8 mouse cellular contexts compared by ENCODE assay signal in genomic region chr8:46738601-46739000, GRCm38 (mm10). TPM values are rescaled to one million over a fixed set of nuclear protein-coding genes. Genes with fewer than 3 reads are reported as not detected.
DNase-seq lines count a peak whose midpoint lies in the region; ATAC-seq and TF ChIP-seq lines count a peak whose summit lies in the region.

No protein-coding gene starts in this region.

- H3K4me1 ChIP-seq in forebrain, postnatal 0 days (ENCODE audit: insufficient read depth): no peaks in the 10 kb centered on the region; the same call in 1 of the 2 replicates
- H3K4me1 ChIP-seq in liver, embryonic 16.5 days (ENCODE audit: control insufficient read depth, low read depth, low read length): peaks cover 30% of the 10 kb centered on the region

- TF ChIP-seq CTCF in gastrocnemius, adult 2 months (IDR thresholded peaks at IDR 0.05): no peak
- TF ChIP-seq CTCF in forebrain, postnatal 0 days (IDR thresholded peaks at IDR 0.05; ENCODE audit: low read depth): no peak

- peak overlapping the region; percentile 79 for H3K4me2 ChIP-seq in forebrain, postnatal 0 days (ENCODE audit: low read depth)
- peak overlapping the region; percentile 88 for H3K4me2 ChIP-seq in liver, embryonic 16.5 days (ENCODE audit: low read depth, low read length)

- H3K9me3 ChIP-seq in forebrain, postnatal 0 days (ENCODE audit: low read length): no peaks in the 10 kb centered on the region
- H3K9me3 ChIP-seq in liver, embryonic 16.5 days (replicated peaks; ENCODE audit: control insufficient read depth, low read length): peaks cover 4% of the 10 kb centered on the region

- H3K36me3 ChIP-seq in forebrain, postnatal 0 days (ENCODE audit: insufficient read depth): no peaks in the 10 kb centered on the region
- H3K36me3 ChIP-seq in liver, embryonic 16.5 days (ENCODE audit: control insufficient read depth, insufficient read depth): no peaks in the 10 kb centered on the region

- intact Hi-C loops in gastrocnemius, adult 2 months (cut with DNase I): loop anchor here (5.0 kb wide), 1 partner anchor 199 kb away; no protein-coding TSS in a partner anchor

- H3K9ac ChIP-seq in forebrain, postnatal 0 days: no peak overlapping the region
- H3K9ac ChIP-seq in liver, embryonic 16.5 days (ENCODE audit: low read depth, low read length): peak overlapping the region; percentile 95

- no peak for ATAC-seq in forebrain, postnatal 0 days
- no peak for ATAC-seq in liver, embryonic 16.5 days (ENCODE audit: low read depth)
- no peak for ATAC-seq in activated CD4-positive, CD25-positive, alpha-beta regulatory T cell, adult 4 months

- WGBS in forebrain, postnatal 0 days: 38% methylated on average over 5 of the region's 5 CpGs
- 19% methylated on average over 5 of the region's 5 CpGs for WGBS in liver, embryonic 16.5 days (ENCODE audit: insufficient replicate concordance)

- no peaks in the 10 kb centered on the region for H3K27me3 ChIP-seq in forebrain, postnatal 0 days (ENCODE audit: insufficient read depth, low read length)
- H3K27me3 ChIP-seq in liver, embryonic 16.5 days (ENCODE audit: control insufficient read depth, insufficient read depth, low read depth, low read length): no peaks in the 10 kb centered on the region

- no peak for DNase-seq in gastrocnemius, adult 2 months
- no peak for DNase-seq in gastrocnemius, postnatal 4 days (ENCODE audit: low spot score in 2 of 2)
- peak; percentile 21 for DNase-seq in CD4-positive helper T cell, adult 2 months (ENCODE audit: low read depth, low spot score)
- no peak for DNase-seq in forebrain, postnatal 0 days
- DNase-seq in urinary bladder, adult 2 months (ENCODE audit: low spot score): no peak
- no peak for DNase-seq in adrenal gland, postnatal 36 days

- H3K4me3 ChIP-seq in gastrocnemius, adult 2 months: peak overlapping the region; percentile 96
- H3K4me3 ChIP-seq in forebrain, postnatal 0 days (ENCODE audit: low read depth, low read length): peak overlapping the region; percentile 87
- H3K4me3 ChIP-seq in liver, embryonic 16.5 days (ENCODE audit: low read depth, low read length): peak overlapping the region; percentile 96

- H3K27ac ChIP-seq in gastrocnemius, adult 2 months: peak overlapping the region; percentile 98
- no peak overlapping the region for H3K27ac ChIP-seq in forebrain, postnatal 0 days (ENCODE audit: low read depth, low read length)
- peak overlapping the region; percentile 93 for H3K27ac ChIP-seq in liver, embryonic 16.5 days (ENCODE audit: low read length)

RNA-seq across cellular contexts. Expression of gene Irf2, which starts 0.9 kb away (rescaled TPM):
- total RNA-seq in gastrocnemius, adult 2 months (2021): 10 to 100 TPM; 40.0 to 41.8 TPM
- total RNA-seq in gastrocnemius, postnatal 4 days (2021): 10 to 100 TPM; 34.2 to 41.5 TPM
- 3.0 and 8.5 TPM in 2 replicates for total RNA-seq in forebrain, postnatal 0 days (2014; rRNA removed)
- polyA plus RNA-seq in forebrain, postnatal 0 days (2015; fragmentation: Nextera tagmentation; extraction: Ambion mirVana): 5.4 and 9.1 TPM in 2 replicates
- 10.6 and 12.1 TPM in 2 replicates for polyA plus RNA-seq in liver, embryonic 16.5 days (2015; fragmentation: Nextera tagmentation; extraction: Ambion mirVana)
- 100 to 1,000 TPM; 185 to 208 TPM for polyA plus RNA-seq in activated CD4-positive, CD25-positive, alpha-beta regulatory T cell, adult 4 months (2017; shearing (Covaris generic))
- polyA plus RNA-seq in urinary bladder, adult 2 months (2012; rRNA removed): 15.0 and 32.4 TPM in 2 replicates
- 10 to 100 TPM; 67.9 to 76.9 TPM for total RNA-seq in adrenal gland, postnatal 36 days (2021)
